Mouse (Mus musculus) C2C12 (cell line): Measurements from ENCODE around the gene Sorbs1. TPM values are rescaled to one million over a fixed set of nuclear protein-coding genes. Genes with fewer than 3 reads are reported as not detected.

Experiments
- H3K27me3 ChIP-seq: one replicate; pipeline ENCODE4 v1.6.1; 2011; ENCODE audit not compliant: control insufficient read depth, insufficient read depth, insufficient read length
- H3K36me3 ChIP-seq: one replicate; pipeline ENCODE4 v1.6.1; 2011; ENCODE audit not compliant: control insufficient read depth, insufficient read depth
- H3K4me3 ChIP-seq: one replicate; pipeline ENCODE4 v1.5.1; 2011; ENCODE audit warnings: mild to moderate bottlenecking, control low read depth; ENCODE audit not compliant: poor library complexity, insufficient read depth, severe bottlenecking
- H3K79me2 ChIP-seq: one replicate; pipeline ENCODE4 v1.6.1; 2011; ENCODE audit not compliant: control insufficient read depth, insufficient read depth
- H3K79me3 ChIP-seq: one replicate; pipeline ENCODE4 v1.6.1; 2011; ENCODE audit warnings: low read depth, control low read depth
- H3ac ChIP-seq: one replicate; pipeline ENCODE3; 2011; ENCODE audit warnings: low read depth; ENCODE audit not compliant: control insufficient read depth, insufficient read length
- CEBPB ChIP-seq: IDR thresholded peaks from one replicate; pipeline ENCODE4 v1.6.1; 2011; ENCODE audit warnings: low read depth, mild to moderate bottlenecking, control low read depth, moderate library complexity
- CTCF ChIP-seq: IDR thresholded peaks from one replicate; pipeline ENCODE4 v1.5.1; 2011; ENCODE audit not compliant: control insufficient read depth, insufficient read depth, insufficient read length
- FOSL1 ChIP-seq: IDR thresholded peaks from one replicate; pipeline ENCODE4 v1.8.0; 2011; ENCODE audit warnings: mild to moderate bottlenecking, low read length; ENCODE audit not compliant: poor library complexity, insufficient read depth, severe bottlenecking
- MAX ChIP-seq: IDR thresholded peaks from one replicate; pipeline ENCODE4 v1.6.1; 2011; ENCODE audit warnings: mild to moderate bottlenecking, control low read depth
- MYOD1 ChIP-seq: IDR thresholded peaks from one replicate; pipeline ENCODE4 v1.6.1; 2011; ENCODE audit warnings: low read depth; ENCODE audit not compliant: control insufficient read depth, insufficient read length
- MYOG ChIP-seq: IDR thresholded peaks from one replicate; pipeline ENCODE4 v1.6.1; 2011; ENCODE audit not compliant: control insufficient read depth, insufficient read length; ENCODE audit errors: extremely low read depth
- USF1 ChIP-seq: IDR thresholded peaks from one replicate; pipeline ENCODE4 v1.6.1; 2011; ENCODE audit warnings: low read depth, mild to moderate bottlenecking, control low read depth, moderate library complexity
- polyA plus RNA-seq: library from polyadenylated mRNA; unstranded; fragments of >200 nt; fragmentation: generic; extraction: Trizol; gene quantifications from one replicate; pipeline ENCODE4 v1.2.1, GENCODE M21; 2012; ENCODE audit warnings: missing spikeins

Gene Sorbs1
- polyA plus RNA-seq, 1 experiment = 9.0 TPM

GRCm38 (mm10) chr19:40536526-40536925 is 22.9 kb upstream of the Sorbs1 start:
- no peaks in the 10 kb centered on the region for H3K27me3 ChIP-seq
- no peak overlapping the region for H3ac ChIP-seq
- no peaks in the 10 kb centered on the region for H3K79me3 ChIP-seq
- no peaks in the 10 kb centered on the region for H3K79me2 ChIP-seq
- H3K4me3 ChIP-seq = no peak overlapping the region
- no peaks in the 10 kb centered on the region for H3K36me3 ChIP-seq
- TF ChIP-seq MYOG = no peak
- TF ChIP-seq CTCF = no peak
- TF ChIP-seq MAX = no peak
- no peak for TF ChIP-seq MYOD1
- no peak for TF ChIP-seq CEBPB
- TF ChIP-seq USF1 = no peak
- TF ChIP-seq FOSL1 = no peak

GRCm38 (mm10) chr19:40532525-40532924 is 18.9 kb upstream of the Sorbs1 start:
- no peaks in the 10 kb centered on the region for H3K36me3 ChIP-seq
- TF ChIP-seq USF1 (no peak), CEBPB (no peak), CTCF (no peak), MAX (no peak), MYOD1 (no peak), MYOG (no peak), FOSL1 (no peak)
- no peaks in the 10 kb centered on the region for H3K79me3 ChIP-seq
- H3K27me3 ChIP-seq = no peaks in the 10 kb centered on the region
- H3K79me2 ChIP-seq = no peaks in the 10 kb centered on the region
- no peak overlapping the region for H3ac ChIP-seq
- H3K4me3 ChIP-seq = no peak overlapping the region

GRCm38 (mm10) chr19:40530323-40530722 is 16.7 kb upstream of the Sorbs1 start:
- Histone ChIP-seq H3K27me3 (no peaks in the 10 kb centered on the region), H3ac (no peak overlapping the region), H3K79me3 (no peaks in the 10 kb centered on the region), H3K4me3 (no peak overlapping the region), H3K79me2 (no peaks in the 10 kb centered on the region), H3K36me3 (no peaks in the 10 kb centered on the region)
- TF ChIP-seq MAX (no peak), MYOG (no peak), FOSL1 (no peak), MYOD1 (no peak), CTCF (no peak), USF1 (no peak), CEBPB (no peak)

- no peak overlapping the region for H3ac ChIP-seq
- TF ChIP-seq MYOD1 = no peak
- TF ChIP-seq CEBPB = no peak
- no peak for TF ChIP-seq MAX
These were observed 14.7 kb upstream of the Sorbs1 start for GRCm38 (mm10) chr19:40528254-40528653.

GRCm38 (mm10) chr19:40526367-40527014 is 12.9 kb upstream of the Sorbs1 start:
- H3K27me3 ChIP-seq = no peaks in the 10 kb centered on the region
- H3K36me3 ChIP-seq = no peaks in the 10 kb centered on the region
- no peak overlapping the region for H3K4me3 ChIP-seq
- no peaks in the 10 kb centered on the region for H3K79me2 ChIP-seq
- H3ac ChIP-seq = no peak overlapping the region
- H3K79me3 ChIP-seq = no peaks in the 10 kb centered on the region
- TF ChIP-seq MAX (no peak), FOSL1 (no peak), MYOG (no peak), CEBPB (no peak), MYOD1 (no peak), CTCF (no peak), USF1 (no peak)

More at GRCm38 (mm10) chr19:40528254-40528653, 14.7 kb upstream of the Sorbs1 start:
- no peaks in the 10 kb centered on the region for H3K79me3 ChIP-seq
- no peaks in the 10 kb centered on the region for H3K79me2 ChIP-seq
- H3K4me3 ChIP-seq = no peak overlapping the region
- H3K36me3 ChIP-seq = no peaks in the 10 kb centered on the region
- no peaks in the 10 kb centered on the region for H3K27me3 ChIP-seq

GRCm38 (mm10) chr19:40523431-40524005 is 9.9 kb upstream of the Sorbs1 start:
- TF ChIP-seq FOSL1 (no peak), MYOG (no peak), MYOD1 (no peak), CTCF (no peak), USF1 (no peak), CEBPB (no peak), MAX (no peak)
- no peaks in the 10 kb centered on the region for H3K79me3 ChIP-seq
- no peak overlapping the region for H3ac ChIP-seq
- no peaks in the 10 kb centered on the region for H3K36me3 ChIP-seq
- H3K4me3 ChIP-seq = no peak overlapping the region
- no peaks in the 10 kb centered on the region for H3K79me2 ChIP-seq
- no peaks in the 10 kb centered on the region for H3K27me3 ChIP-seq
